Mouse (Mus musculus) left cerebral cortex, adult 2 months (tissue): ENCODE results near the gene Vsir. TPM values are rescaled to one million over a fixed set of nuclear protein-coding genes. Genes with fewer than 3 reads are reported as not detected.

Source experiments
- DNase-seq, 2 experiments: peaks; one replicate each; pipeline ENCODE4 v3.0.0; 2021 to 2022; ENCODE audit warnings: low spot score in 2 of 2, mixed read lengths in 1 of 2; ENCODE audit errors: extremely low spot score in 1 of 2
- H3K27ac ChIP-seq: fragments of 200-600 bp; 2 replicates; pipeline ENCODE4 v1.8.1; 2022
- H3K4me3 ChIP-seq: fragments of 200-600 bp; 2 replicates; pipeline ENCODE4 v1.8.1; 2022
- CTCF ChIP-seq: fragments of 200-600 bp; IDR thresholded peaks from 2 replicates; pipeline ENCODE4 v1.8.1; 2022; ENCODE audit warnings: antibody characterized with exemption, mild to moderate bottlenecking, moderate library complexity
- intact Hi-C: fragments of 180-260 bp; cut with DNase I; formaldehyde crosslinking; loops from one replicate; pipeline ENCODE4 v1.15.1; 2025
- total RNA-seq, 2 experiments: library from RNA; stranded (reverse); gene quantifications; 2 replicates each; pipeline ENCODE4 v1.2.3; 2021

The Vsir gene
- total RNA-seq, 2 experiments from 2014 or later, result 19.7 to 26.7 TPM

DNA sequence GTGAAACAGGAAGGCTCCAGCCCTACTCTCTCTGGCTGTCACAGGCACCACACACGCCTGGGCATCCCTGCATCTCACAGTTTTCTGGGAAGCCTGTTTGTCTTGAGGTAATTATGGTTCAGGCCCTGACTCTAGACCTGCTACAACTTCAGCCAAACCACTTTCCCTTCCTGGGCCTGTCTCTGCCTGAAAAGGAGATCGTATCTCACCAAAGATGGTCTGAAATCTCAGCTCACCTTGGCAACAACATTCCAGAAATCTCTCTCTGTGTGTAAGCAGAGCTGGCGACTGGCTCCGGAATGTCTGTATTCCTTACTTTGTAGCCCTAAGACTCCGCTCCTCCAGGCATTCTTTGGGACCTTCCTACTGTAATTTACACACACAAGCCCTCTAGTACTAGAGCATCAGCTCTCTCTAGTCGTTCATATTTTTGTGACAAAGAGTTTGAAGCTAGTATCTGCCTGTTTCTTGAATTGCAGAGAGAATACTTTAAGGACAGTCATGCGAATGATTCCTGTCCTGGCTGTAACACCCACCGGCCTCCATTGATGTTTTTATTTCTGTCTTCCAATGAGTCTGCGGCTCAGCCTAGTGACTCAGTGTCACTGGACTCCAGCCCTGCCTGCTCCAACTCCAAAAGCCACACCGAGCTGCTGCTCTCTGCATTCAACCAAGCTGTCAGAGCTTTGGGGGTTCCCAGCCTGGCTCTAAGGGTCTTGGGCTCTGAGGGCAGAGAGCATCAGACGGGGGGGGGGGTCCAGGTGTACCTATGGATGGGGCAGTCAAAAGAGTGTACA lies 8.4 kb downstream of the Vsir start:
- intact Hi-C loops, result no loop called here
- TF ChIP-seq CTCF, result no peak
- Histone ChIP-seq H3K4me3 (no peak overlapping the region), H3K27ac (no peak overlapping the region)
- no peak for DNase-seq

DNA sequence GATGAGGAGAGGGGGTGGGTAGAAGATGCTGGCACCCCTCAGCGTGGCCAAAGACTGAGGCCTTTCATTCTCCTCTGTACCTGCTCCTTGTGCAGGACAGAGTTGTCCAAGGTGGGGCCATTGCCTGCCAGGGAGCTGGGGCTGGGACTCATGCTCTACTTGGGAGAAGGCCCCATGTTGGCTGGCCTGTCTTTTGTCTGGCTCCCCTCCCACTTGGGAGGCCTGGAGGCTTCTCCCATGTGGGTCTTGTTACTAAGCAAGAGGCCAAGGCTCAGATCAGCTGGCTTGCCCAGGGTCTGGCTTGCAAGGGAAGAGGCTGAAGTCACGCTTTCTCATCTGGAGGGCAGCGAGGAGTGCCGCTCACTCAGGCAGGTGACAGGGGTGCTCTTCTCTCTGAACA lies 10.8 kb downstream of the Vsir start:
- intact Hi-C loops, result no loop called here
- H3K27ac ChIP-seq, result no peak overlapping the region
- no peak for TF ChIP-seq CTCF

DNA sequence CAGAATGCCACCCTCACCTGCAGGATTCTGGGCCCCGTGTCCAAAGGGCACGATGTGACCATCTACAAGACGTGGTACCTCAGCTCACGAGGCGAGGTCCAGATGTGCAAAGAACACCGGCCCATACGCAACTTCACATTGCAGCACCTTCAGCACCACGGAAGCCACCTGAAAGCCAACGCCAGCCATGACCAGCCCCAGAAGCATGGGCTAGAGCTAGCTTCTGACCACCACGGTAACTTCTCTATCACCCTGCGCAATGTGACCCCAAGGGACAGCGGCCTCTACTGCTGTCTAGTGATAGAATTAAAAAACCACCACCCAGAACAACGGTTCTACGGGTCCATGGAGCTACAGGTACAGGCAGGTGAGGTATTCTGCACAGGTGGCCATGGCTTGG lies 11.2 kb downstream of the Vsir start:
- intact Hi-C loops, result no loop called here
- H3K4me3 ChIP-seq, result no peak overlapping the region
- H3K27ac ChIP-seq, result no peak overlapping the region
- no peak for TF ChIP-seq CTCF
- no peak for DNase-seq

More for the DNA sequence above, 10.8 kb downstream of the Vsir start:
- no peak for DNase-seq
- H3K4me3 ChIP-seq, result no peak overlapping the region

DNA sequence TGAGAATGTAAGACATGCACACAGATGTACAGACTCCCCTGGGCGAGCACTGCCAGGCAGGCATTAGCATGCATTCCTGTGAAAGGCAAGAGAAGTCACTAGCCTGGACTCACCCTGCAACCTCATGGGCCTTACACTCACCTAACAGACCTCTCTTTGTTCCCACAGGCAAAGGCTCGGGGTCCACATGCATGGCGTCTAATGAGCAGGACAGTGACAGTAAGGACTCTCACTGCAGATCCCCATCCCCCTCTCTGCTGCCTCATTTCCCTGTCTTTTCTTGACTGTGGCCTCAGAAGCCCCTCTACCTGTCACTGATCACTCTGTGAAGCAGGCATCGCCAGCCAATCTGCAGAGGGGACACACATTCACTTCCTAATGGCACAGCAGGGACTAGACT lies 12.1 kb downstream of the Vsir start:
- TF ChIP-seq CTCF, result no peak
- DNase-seq, result no peak
- intact Hi-C loops, result no loop called here
- Histone ChIP-seq H3K27ac (no peak overlapping the region), H3K4me3 (no peak overlapping the region)

DNA sequence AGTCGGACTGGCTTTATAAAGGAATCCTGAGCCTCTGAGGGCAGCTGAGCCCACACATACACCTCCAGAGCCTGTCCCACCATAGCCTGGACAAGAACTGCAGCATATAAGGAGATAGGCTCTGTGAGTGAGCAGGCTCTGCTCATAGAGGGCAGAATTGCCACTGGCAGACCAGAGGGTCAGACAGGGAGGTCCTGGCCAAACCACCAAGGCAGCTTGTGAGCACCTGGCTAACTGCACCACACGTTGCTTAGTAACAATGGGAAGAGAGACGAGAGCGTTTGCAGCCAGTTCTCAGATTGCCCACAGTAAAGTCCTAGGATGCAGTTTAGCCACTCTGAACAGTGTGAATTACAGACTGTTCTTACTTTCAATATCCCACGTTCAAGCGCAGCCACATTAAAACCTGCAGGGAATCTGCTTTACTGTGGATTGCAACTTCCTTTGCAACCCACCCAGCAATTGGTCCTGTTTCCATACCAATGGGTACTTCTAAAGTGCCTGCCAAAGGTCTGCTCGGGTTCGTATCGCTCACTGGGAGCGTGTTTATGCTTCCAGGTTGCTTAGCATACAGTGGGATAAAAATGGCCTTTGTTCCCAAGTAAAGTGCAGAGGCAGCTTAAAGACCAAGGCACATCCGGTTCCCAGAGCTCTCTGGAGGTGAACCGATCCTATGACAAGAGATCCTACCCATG lies 15.1 kb downstream of the Vsir start:
- Histone ChIP-seq H3K27ac (no peak overlapping the region), H3K4me3 (no peak overlapping the region)
- intact Hi-C loops, result no loop called here
- no peak for DNase-seq
- no peak for TF ChIP-seq CTCF

DNA sequence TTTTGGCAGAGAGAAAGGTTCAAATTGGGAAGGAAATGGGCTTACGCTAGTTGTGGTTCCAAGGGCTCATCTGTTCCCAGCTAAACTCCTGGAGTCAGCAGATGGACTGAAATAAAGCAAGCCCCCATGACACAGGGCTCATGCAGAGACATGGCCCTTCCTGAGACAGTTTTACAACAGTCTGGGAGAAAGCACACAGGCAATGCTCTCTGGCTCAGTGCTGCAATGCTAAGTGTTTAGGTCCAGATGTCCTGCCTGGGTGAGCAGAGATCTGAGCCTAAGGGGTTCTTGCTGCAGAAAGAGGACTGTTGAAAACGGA lies 15.6 kb downstream of the Vsir start:
- H3K4me3 ChIP-seq, result no peak overlapping the region
- intact Hi-C loops, result no loop called here
- TF ChIP-seq CTCF, result no peak
- no peak for DNase-seq
- H3K27ac ChIP-seq, result no peak overlapping the region

DNA sequence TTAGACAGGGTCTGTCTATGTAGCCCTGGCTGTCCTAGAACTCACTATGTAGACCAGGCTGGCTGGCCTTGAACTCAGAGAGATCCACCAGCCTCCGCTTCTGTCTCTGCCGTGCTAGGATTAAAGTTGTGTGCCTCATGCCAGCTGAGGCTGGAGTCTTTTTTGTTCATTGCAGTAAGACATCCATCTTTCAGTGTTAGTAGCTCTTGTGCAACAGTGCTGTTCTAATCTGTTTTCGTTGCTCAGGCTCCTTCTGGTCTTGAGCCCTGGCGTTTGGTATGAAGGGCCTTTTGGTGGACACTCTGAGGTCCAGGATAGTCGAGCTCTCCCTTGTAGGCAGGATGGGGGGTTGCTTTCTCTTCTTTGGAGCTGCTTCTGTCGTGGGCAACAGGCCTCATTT lies 16.8 kb downstream of the Vsir start:
- TF ChIP-seq CTCF, result no peak
- Histone ChIP-seq H3K27ac (no peak overlapping the region), H3K4me3 (no peak overlapping the region)
- DNase-seq, result no peak
- intact Hi-C loops, result no loop called here

DNA sequence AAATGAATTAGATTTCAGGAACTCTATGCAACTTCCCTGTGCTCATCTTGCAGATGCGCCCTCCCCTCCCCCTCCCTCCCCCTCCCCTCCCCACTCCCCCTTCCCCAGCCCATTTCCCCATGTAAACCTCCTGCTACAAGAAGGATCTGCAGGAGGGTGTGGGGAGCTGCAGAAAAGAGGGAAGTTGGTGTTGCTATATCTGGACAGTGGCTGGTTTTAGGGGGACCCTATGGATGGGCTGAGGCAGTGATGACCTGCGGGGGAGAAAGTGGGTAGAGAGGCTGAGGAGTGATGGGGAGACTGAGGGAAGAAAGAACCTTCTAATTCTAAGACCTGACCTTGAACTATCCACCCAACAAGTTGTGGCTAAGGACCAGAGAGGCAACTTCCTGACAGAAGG lies 20.5 kb downstream of the Vsir start:
- no peak overlapping the region for H3K27ac ChIP-seq
- intact Hi-C loops, result no loop called here
- H3K4me3 ChIP-seq, result no peak overlapping the region
- no peak for TF ChIP-seq CTCF
- no peak for DNase-seq

DNA sequence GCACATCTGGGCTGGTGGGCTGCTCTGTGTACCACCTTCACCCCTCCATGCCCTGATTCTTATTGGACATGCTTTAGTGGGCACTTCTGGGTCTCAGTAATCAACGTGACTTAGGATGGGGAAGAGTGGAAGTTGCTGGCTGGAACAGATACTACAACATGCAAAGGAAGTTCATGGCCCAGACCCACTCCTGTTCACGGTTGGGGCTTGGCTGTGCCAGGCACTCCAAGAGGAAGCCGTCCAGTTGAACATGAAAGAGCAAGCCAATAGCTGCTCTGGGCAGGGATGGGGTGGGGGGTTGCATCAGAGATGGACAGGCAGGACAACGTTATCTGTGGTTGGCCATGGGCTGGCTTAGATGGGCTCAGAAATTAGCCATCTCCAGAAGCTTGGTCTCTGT lies 21.3 kb downstream of the Vsir start:
- intact Hi-C loops, result no loop called here
- no peak for TF ChIP-seq CTCF
- DNase-seq, result no peak

DNA sequence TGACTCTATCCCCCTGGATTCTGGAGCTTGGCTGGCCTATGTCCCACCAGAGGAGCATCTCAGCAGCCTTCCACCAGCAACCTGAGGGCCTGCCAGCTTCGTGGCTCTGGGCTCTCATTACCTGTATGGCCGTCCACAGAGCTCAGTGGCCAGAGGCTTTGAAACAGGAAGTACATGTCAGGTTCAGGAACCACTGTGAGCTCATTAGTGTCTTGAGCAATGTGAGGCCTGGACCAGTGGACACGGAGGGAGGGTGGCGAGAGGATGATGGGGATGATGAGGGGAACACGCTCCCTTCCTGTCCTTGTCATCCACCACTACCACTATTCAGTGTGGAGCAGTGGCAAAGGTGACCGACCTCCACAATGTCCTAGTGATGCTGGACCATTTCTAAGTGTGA lies 22.8 kb downstream of the Vsir start:
- intact Hi-C loops, result no loop called here
- H3K4me3 ChIP-seq, result no peak overlapping the region
- DNase-seq, result no peak
- H3K27ac ChIP-seq, result no peak overlapping the region
- TF ChIP-seq CTCF, result no peak

More for the DNA sequence above, 21.3 kb downstream of the Vsir start:
- no peak overlapping the region for H3K27ac ChIP-seq
- H3K4me3 ChIP-seq, result no peak overlapping the region

DNA sequence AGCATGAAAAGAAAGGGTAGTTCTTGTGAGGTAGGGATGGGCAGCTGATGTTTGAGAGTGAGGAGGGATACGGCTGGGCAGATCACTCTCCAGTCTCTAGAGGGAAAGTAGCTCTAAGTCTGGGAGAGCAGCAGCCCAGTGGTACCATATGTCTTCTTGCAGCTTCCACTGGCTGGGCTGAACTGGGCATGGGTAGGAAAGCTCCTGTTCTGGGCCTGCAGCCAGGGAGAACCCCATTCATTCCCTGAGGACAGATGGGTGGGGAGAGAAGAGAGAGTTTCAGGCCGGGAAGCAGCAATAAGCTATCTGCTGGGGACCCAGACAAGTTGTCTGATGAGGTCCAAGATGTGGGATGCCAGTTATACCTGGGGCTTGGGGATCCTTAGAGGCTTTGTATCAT lies 23.4 kb downstream of the Vsir start:
- Histone ChIP-seq H3K27ac (no peak overlapping the region), H3K4me3 (no peak overlapping the region)
- TF ChIP-seq CTCF, result no peak
- no peak for DNase-seq
- intact Hi-C loops, result no loop called here

DNA sequence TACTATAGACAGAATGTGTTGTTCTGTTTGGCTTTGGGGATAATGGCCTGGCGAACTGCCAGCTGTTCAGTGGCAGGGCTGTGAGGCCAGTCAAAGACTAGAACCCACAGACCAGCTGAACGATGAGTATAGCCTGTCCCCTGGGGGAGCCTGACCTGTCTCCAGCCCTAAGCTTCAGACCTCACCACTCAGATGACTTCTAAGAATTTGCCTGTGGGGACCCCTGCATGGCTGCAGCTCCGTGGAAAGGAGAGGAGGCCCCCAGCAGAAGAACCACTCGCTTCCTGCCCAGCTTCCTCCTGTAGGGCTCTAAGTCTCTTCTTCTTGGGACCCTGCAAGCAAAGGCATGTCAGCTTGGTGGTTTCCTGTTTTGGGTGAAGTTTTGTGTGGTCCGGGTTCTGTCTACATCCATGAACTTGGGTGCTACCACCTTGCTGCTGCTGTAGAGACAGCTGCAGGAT lies 24.0 kb downstream of the Vsir start:
- DNase-seq, result no peak
- no peak for TF ChIP-seq CTCF
- H3K27ac ChIP-seq, result no peak overlapping the region
- intact Hi-C loops, result no loop called here
- H3K4me3 ChIP-seq, result no peak overlapping the region
